Mouse (Mus musculus): ENCODE measurements around the gene Nat8f2.

Gene Nat8f2

DNA sequence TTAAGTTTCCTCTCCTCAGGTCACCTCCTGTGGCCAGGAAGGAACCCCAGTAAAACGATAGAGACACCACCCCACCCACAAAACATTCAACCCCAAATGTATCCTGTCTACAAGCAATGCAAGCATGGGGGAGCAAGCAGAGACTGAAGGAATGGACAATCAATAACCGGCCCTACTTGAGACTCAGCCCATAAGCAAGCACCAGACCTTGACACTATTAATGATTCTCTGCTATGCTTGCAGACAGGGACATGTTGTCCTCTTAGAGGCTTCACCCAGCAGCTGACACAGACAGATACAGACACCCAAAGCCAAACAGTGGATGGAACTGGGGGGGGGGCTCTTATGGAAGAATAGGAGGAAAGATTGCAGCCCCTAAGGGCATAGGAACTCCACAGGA, 43.1 kb downstream of the Nat8f2 start:
- no peak for DNase-seq (ENCODE audit: extremely low read depth, low read depth)

DNA sequence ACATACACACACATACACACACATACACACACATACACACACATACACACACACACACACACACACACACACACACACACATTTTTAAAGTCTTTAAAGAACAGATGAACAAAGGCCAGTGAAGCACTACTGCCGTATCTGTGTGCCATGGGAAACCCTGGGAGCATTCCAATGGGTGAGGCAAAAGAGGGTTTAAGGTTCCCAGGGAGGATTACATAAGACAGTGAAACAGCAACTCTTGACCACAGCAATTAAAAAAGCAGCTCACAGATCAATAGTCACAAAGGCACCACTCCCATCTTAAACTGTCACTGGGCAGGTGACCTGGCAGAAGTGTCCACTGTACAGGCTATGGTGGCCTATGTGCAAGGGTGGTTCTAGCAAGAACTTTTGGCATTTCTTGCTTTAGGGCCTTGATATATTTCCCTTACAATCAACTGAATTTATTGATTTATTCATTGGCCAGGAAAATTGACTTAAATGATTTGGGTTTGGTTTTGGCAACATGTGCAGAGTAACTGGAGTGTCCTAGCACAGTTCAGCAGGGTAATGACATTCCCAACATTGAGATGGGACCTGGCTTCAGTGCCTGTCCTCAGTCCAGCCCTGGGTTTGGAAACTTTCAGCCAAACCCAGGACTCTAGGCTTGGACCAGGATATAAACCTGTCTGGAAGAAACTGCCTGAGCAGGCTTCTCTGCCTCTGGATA, 45.4 kb downstream of the Nat8f2 start:
- DNase-seq (ENCODE audit: extremely low read depth, low read depth), result no peak

DNA sequence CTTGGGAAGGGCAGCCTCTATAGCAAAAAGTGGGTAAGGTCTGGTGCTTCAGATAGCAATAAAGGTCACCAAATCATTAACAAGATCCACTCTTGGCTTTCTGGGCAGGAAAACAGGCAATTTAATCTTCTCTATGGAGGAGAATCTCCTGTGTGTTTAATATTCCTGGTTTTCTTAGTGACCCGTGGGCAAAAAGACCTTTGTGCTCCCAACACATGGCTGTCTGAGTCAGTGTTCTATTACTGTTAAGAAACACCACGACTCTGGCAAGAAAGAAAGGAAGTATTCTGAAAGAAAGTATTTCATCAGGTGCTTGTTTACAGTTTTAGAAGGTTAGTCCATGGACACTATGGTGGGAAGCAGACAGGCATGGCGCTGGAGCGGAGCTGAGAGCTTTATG, 46.7 kb downstream of the Nat8f2 start:
- no peak for DNase-seq (ENCODE audit: extremely low read depth, low read depth)

DNA sequence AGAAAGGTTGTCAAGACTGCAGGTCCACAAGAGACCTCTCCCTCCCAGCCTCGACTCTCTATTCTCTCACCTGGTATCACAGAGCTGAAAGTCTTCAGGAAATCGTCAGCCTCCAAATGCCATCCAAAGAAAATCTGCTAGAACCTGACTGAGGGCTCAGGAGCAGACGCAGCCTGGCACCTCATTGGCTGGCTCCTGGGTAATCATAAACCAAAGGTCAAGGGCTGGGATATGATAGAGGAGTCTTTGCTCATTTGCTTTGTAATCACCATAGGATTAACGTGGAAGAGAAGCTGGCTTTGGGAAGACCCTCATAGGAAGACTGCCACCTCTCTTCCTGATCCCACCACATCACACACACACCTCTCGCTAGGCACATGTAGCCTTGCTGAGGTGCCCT, 48.1 kb downstream of the Nat8f2 start, which contains the start of the genes Nat8f6 and Nat8f5:
Gene Nat8f6, minus strand, starts transcription at position 118 of the 400 bp plus-strand sequence.
Gene Nat8f5, minus strand, starts transcription at position 136 of the 400 bp plus-strand sequence.
- no peak for DNase-seq (ENCODE audit: extremely low read depth, low read depth)

DNA sequence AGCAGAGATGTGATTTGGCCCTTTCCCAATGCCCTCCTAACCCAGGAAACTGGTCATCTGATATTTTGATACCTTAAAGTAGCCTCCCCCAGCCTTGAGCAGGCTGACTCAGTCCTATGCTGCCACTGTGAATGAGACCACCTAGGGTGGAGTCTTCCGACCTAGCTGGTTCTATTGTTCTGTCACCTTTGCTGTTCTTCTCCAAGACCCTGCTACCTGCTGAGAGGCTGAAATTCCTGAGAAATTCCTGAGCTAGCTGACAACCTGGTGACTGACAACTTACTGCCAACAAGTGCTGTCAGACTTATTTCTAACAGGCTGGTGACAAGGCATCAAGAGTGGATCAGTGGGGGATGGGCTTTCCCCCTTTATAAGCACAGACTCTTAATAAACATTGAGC, 50.6 kb downstream of the Nat8f2 start:
- no peak for DNase-seq (ENCODE audit: extremely low read depth, low read depth)

All from MEL-GATA-1-ER (cell line).